Mouse (Mus musculus): ENCODE results near the gene Fam104a. TPM values are rescaled to one million over a fixed set of nuclear protein-coding genes. Genes with fewer than 3 reads are reported as not detected.

The Fam104a gene
- 9.1 TPM for polyA plus RNA-seq (2014; fragmentation: Illumina TruSeq; extraction: RNeasy Lipid Tissue Mini Kit (QIAGEN cat#74804); ENCODE audit: low read depth, low replicate concordance)

GRCm38 (mm10) chr11:113683957-113684706 is at the start of gene Fam104a, which contains the start of gene D11Wsu47e:
TSS of gene Fam104a (minus strand) at chr11:113684155.
TSS of gene D11Wsu47e (plus strand) at chr11:113684412.

GRCm38 (mm10) chr11:113709731-113710256 is 25.8 kb upstream of the Fam104a start, which contains the start of gene Cpsf4l:
TSS of gene Cpsf4l (minus strand) at chr11:113710017.

GRCm38 (mm10) chr11:113649353-113650210 is 34.4 kb downstream of the Fam104a start, which contains the start of gene Slc39a11:
TSS of gene Slc39a11 (minus strand) at chr11:113650079.

GRCm38 (mm10) chr11:113648690-113649352 is 35.1 kb downstream of the Fam104a start, which contains the start of gene Cog1:
TSS of gene Cog1 (plus strand) at chr11:113649169.

GRCm38 (mm10) chr11:113618672-113619419 is 65.1 kb downstream of the Fam104a start, which contains the start of gene Sstr2:
TSS of gene Sstr2 (plus strand) at chr11:113619342.

Other genes with a start within 250 kb of the Fam104a start
- 0.28 TPM for gene Sstr2, start 64.8 kb downstream of the Fam104a start, polyA plus RNA-seq (2014; fragmentation: Illumina TruSeq; extraction: RNeasy Lipid Tissue Mini Kit (QIAGEN cat#74804); ENCODE audit: low read depth, low replicate concordance)
- 1.7 TPM for gene Cog1, start 35.0 kb downstream of the Fam104a start, polyA plus RNA-seq (2014; fragmentation: Illumina TruSeq; extraction: RNeasy Lipid Tissue Mini Kit (QIAGEN cat#74804); ENCODE audit: low read depth, low replicate concordance)
- gene Slc39a11, start 34.1 kb downstream of the Fam104a start, polyA plus RNA-seq (2014; fragmentation: Illumina TruSeq; extraction: RNeasy Lipid Tissue Mini Kit (QIAGEN cat#74804); ENCODE audit: low read depth, low replicate concordance), result 8.8 TPM
- 4.4 TPM for gene D11Wsu47e, start 257 bp upstream of the Fam104a start, polyA plus RNA-seq (2014; fragmentation: Illumina TruSeq; extraction: RNeasy Lipid Tissue Mini Kit (QIAGEN cat#74804); ENCODE audit: low read depth, low replicate concordance)
- not detected for gene Cpsf4l, start 25.9 kb upstream of the Fam104a start, polyA plus RNA-seq (2014; fragmentation: Illumina TruSeq; extraction: RNeasy Lipid Tissue Mini Kit (QIAGEN cat#74804); ENCODE audit: low read depth, low replicate concordance)
- 1.2 TPM for gene Cdc42ep4, start 67.7 kb upstream of the Fam104a start, polyA plus RNA-seq (2014; fragmentation: Illumina TruSeq; extraction: RNeasy Lipid Tissue Mini Kit (QIAGEN cat#74804); ENCODE audit: low read depth, low replicate concordance)